Mouse (Mus musculus) layer of hippocampus, postnatal 10 days (tissue): Measurements from ENCODE around the gene Foxp1. TPM values are rescaled to one million over a fixed set of nuclear protein-coding genes. Genes with fewer than 3 reads are reported as not detected.

Experiments
- DNase-seq, 2 experiments: peaks; one replicate each; pipeline ENCODE4 v3.0.0; 2021; ENCODE audit warnings: low spot score in 2 of 2
- long read RNA-seq: library from polyadenylated mRNA; stranded (forward); transcript quantifications from one replicate; pipeline ENCODE4 v2.0.0, GENCODE M21; 2023
- total RNA-seq, 2 experiments: library from RNA; stranded (reverse); gene quantifications; 2 replicates each; pipeline ENCODE4 v1.2.3; 2021

The Foxp1 gene
- 100 to 1,000 TPM; 139 to 149 TPM for total RNA-seq
- long read RNA-seq, partial matches to known transcripts, result 5 of 32 reads
- long read RNA-seq, other reads (novel, unspliced or antisense), result 21 of 32 reads

GRCm38 (mm10) chr6:99522359-99523108 lies at the start of gene Foxp1:
Gene Foxp1 (minus strand): TSS chr6:99522721.
- peak; percentile 82 to 83 for DNase-seq

- DNase-seq, result no peak
Observed at GRCm38 (mm10) chr6:99572071-99572470, 49.5 kb upstream of the Foxp1 start.

- DNase-seq, result no peak
Observed at GRCm38 (mm10) chr6:99566921-99567320, 44.4 kb upstream of the Foxp1 start.

- no peak for DNase-seq
Observed at GRCm38 (mm10) chr6:99564766-99565165, 42.2 kb upstream of the Foxp1 start.

GRCm38 (mm10) chr6:99556950-99557349 lies 34.4 kb upstream of the Foxp1 start:
- no peak for DNase-seq

- DNase-seq, result no peak
Observed at GRCm38 (mm10) chr6:99552816-99553215, 30.3 kb upstream of the Foxp1 start.

GRCm38 (mm10) chr6:99546416-99546815 lies 23.9 kb upstream of the Foxp1 start:
- DNase-seq, result no peak

GRCm38 (mm10) chr6:99545437-99545836 lies 22.9 kb upstream of the Foxp1 start:
- no peak for DNase-seq

- no peak for DNase-seq
Observed at GRCm38 (mm10) chr6:99541105-99541504, 18.6 kb upstream of the Foxp1 start.

GRCm38 (mm10) chr6:99540653-99541052 lies 18.1 kb upstream of the Foxp1 start:
- DNase-seq, result no peak

- no peak for DNase-seq
Observed at GRCm38 (mm10) chr6:99540146-99540545, 17.6 kb upstream of the Foxp1 start.

- DNase-seq, result no peak
Observed at GRCm38 (mm10) chr6:99538194-99538941, 15.8 kb upstream of the Foxp1 start.

GRCm38 (mm10) chr6:99534211-99534745 lies 11.8 kb upstream of the Foxp1 start:
- DNase-seq, result no peak

- DNase-seq, result no peak
Observed at GRCm38 (mm10) chr6:99532458-99532857, 9.9 kb upstream of the Foxp1 start.

GRCm38 (mm10) chr6:99528972-99529371 lies 6.5 kb upstream of the Foxp1 start:
- no peak for DNase-seq

- no peak for DNase-seq
Observed at GRCm38 (mm10) chr6:99527457-99528105, 5.1 kb upstream of the Foxp1 start.

GRCm38 (mm10) chr6:99525351-99525750 lies 2.8 kb upstream of the Foxp1 start:
- DNase-seq, result peak in 1 of 2 experiments; percentile 37

GRCm38 (mm10) chr6:99523679-99524370 lies 1.3 kb upstream of the Foxp1 start:
- no peak for DNase-seq

- peak; percentile 71 to 79 for DNase-seq
Observed at GRCm38 (mm10) chr6:99523109-99523632, 650 bp upstream of the Foxp1 start.

GRCm38 (mm10) chr6:99521641-99522358 lies 721 bp downstream of the Foxp1 start:
- peak; percentile 40 to 55 for DNase-seq
